Comparison of ENCODE assay signal across 8 mouse cellular contexts in the genomic region with DNA sequence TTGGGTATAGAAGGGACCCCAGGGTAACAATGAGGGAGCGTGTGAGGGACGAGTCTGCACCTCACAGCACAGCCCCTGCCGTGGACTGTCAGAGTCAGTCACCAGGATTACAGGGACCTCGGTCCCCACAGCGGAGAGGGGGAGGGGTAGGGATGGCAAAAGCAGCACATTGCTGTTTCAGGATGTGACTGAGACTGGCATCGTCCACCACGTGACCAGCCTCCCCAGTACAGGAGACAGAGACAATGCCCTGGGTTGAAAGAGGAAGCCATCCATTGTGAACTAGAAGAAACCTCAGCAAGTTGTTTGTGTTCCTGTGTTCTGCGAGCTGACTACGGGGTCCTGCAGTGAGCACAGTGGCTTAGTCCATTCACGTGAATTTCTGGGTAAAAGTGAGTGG.
DNase-seq lines count a peak whose midpoint lies in the region; ATAC-seq lines count a peak whose summit lies in the region.

No protein-coding gene starts in this region.

- H3K4me1 ChIP-seq in heart, embryonic 12.5 days (replicated peaks) = peaks cover 38% of the 10 kb centered on the region
- peaks cover 53% of the 10 kb centered on the region for H3K4me1 ChIP-seq in kidney, embryonic 16.5 days (ENCODE audit: insufficient read depth, low read length)
- peaks cover 12% of the 10 kb centered on the region; the same call in 1 of the 2 replicates for H3K4me1 ChIP-seq in lung, embryonic 16.5 days (replicated peaks; ENCODE audit: control insufficient read depth, insufficient read depth, low read length)

- no peaks in the 10 kb centered on the region for H3K27me3 ChIP-seq in heart, embryonic 12.5 days (replicated peaks)
- no peaks in the 10 kb centered on the region for H3K27me3 ChIP-seq in kidney, embryonic 16.5 days (ENCODE audit: insufficient read depth, low read length)
- no peaks in the 10 kb centered on the region for H3K27me3 ChIP-seq in lung, embryonic 16.5 days (ENCODE audit: control insufficient read depth, insufficient read depth, low read depth, low read length)

- peak; percentile 67; the same call in 1 of the 2 replicates for ATAC-seq in heart, embryonic 12.5 days (ENCODE audit: insufficient number of reproducible peaks, low FRiP score)
- peak; percentile 55 for ATAC-seq in kidney, embryonic 16.5 days (ENCODE audit: low FRiP score, low TSS enrichment)
- ATAC-seq in lung, embryonic 16.5 days (ENCODE audit: low read depth) = peak; percentile 74

- peak; percentile 11 for DNase-seq in cerebellum, adult 9-11 months
- DNase-seq in cerebellum, adult 18-20 months = no peak
- DNase-seq in embryo, embryonic 10 days (ENCODE audit: low spot score) = peak; percentile 76
- peak; percentile 73 to 79 for DNase-seq in right cerebral cortex, postnatal 10 days (ENCODE audit: low spot score in 2 of 2)
- no peak for DNase-seq in ovary, postnatal 10 days (ENCODE audit: low spot score)

- peak overlapping the region; percentile 49 for H3K4me2 ChIP-seq in heart, embryonic 12.5 days
- H3K4me2 ChIP-seq in kidney, embryonic 16.5 days (replicated peaks; ENCODE audit: low read depth, low read length) = 0 out of 2 replicates have a peak overlapping the region, but pooled peaks have one; percentile 18
- no peak overlapping the region for H3K4me2 ChIP-seq in lung, embryonic 16.5 days (ENCODE audit: low read depth, low read length)

- H3K9me3 ChIP-seq in heart, embryonic 12.5 days (replicated peaks) = no peaks in the 10 kb centered on the region
- H3K9me3 ChIP-seq in kidney, embryonic 16.5 days (ENCODE audit: low read length) = no peaks in the 10 kb centered on the region
- no peaks in the 10 kb centered on the region for H3K9me3 ChIP-seq in lung, embryonic 16.5 days (ENCODE audit: control insufficient read depth, low read length)

- no peak overlapping the region for H3K9ac ChIP-seq in heart, embryonic 12.5 days
- H3K9ac ChIP-seq in kidney, embryonic 16.5 days (replicated peaks; ENCODE audit: low read length) = no peak overlapping the region
- no peak overlapping the region for H3K9ac ChIP-seq in lung, embryonic 16.5 days (ENCODE audit: low read length)

- H3K4me3 ChIP-seq in heart, embryonic 12.5 days = 0 out of 2 replicates have a peak overlapping the region, but pooled peaks have one; percentile 4
- no peak overlapping the region for H3K4me3 ChIP-seq in kidney, embryonic 16.5 days (ENCODE audit: low read length)
- no peak overlapping the region for H3K4me3 ChIP-seq in lung, embryonic 16.5 days (ENCODE audit: low read length)

- H3K36me3 ChIP-seq in heart, embryonic 12.5 days = no peaks in the 10 kb centered on the region
- no peaks in the 10 kb centered on the region for H3K36me3 ChIP-seq in kidney, embryonic 16.5 days (ENCODE audit: insufficient read depth, low read length)
- no peaks in the 10 kb centered on the region for H3K36me3 ChIP-seq in lung, embryonic 16.5 days (ENCODE audit: control insufficient read depth, insufficient read depth, low read length)

- no peak overlapping the region; the same call in 1 of the 2 replicates for H3K27ac ChIP-seq in heart, embryonic 12.5 days (ENCODE audit: poor library complexity, severe bottlenecking)
- peak overlapping the region; percentile 63; the same call in 1 of the 2 replicates for H3K27ac ChIP-seq in kidney, embryonic 16.5 days (ENCODE audit: low read length)
- H3K27ac ChIP-seq in lung, embryonic 16.5 days (ENCODE audit: low read length) = peak overlapping the region; percentile 50

- 24% methylated on average over 10 of the region's 10 CpGs for whole genome bisulfite sequencing in heart, embryonic 12.5 days
- WGBS in kidney, embryonic 16.5 days = 26% methylated on average over 10 of the region's 10 CpGs
- 28% methylated on average over 10 of the region's 10 CpGs for WGBS in lung, embryonic 16.5 days

Comparison
In these comparisons a context has a peak if more than half of its experiments do, and no peak if none do; other contexts are left out.
1. DNase-seq: peak in cerebellum, adult 9-11 months (single experiment), embryo, embryonic 10 days (single experiment) and right cerebral cortex, postnatal 10 days (2 of 2); none in cerebellum, adult 18-20 months (0 of 2) and ovary, postnatal 10 days (single experiment).
2. Peak in every context shown above with its lines, with median percentiles within 50 percentile points of each other: ATAC-seq.